Comparison of ENCODE assay signal across 9 mouse cellular contexts in genomic region chr7:98164999-98165528, GRCm38 (mm10). TPM values are rescaled to one million over a fixed set of nuclear protein-coding genes. Genes with fewer than 3 reads are reported as not detected.
DNase-seq lines count a peak whose midpoint lies in the region; ATAC-seq and TF ChIP-seq lines count a peak whose summit lies in the region.
"Had no signal": no experiment of that assay in that cellular context is flagged by ENCODE, and none has a peak within 500 bp of the region (broad histone marks: within the 10 kb centered on the region; RNA-seq: fewer than 3 reads in every experiment).

No protein-coding gene starts in this region.

- peaks cover 19% of the 10 kb centered on the region for H3K4me1 ChIP-seq in embryonic facial prominence, embryonic 12.5 days
- H3K4me1 ChIP-seq in hindbrain, embryonic 16.5 days (ENCODE audit: control insufficient read depth, insufficient read depth, low read depth, low read length), result peaks cover 17% of the 10 kb centered on the region
- peaks cover 85% of the 10 kb centered on the region for H3K4me1 ChIP-seq in liver, embryonic 15.5 days (replicated peaks)

- H3K9me3 ChIP-seq in embryonic facial prominence, embryonic 12.5 days, result no peaks in the 10 kb centered on the region
- H3K9me3 ChIP-seq in hindbrain, embryonic 16.5 days (ENCODE audit: control insufficient read depth, low read length), result no peaks in the 10 kb centered on the region
- no peaks in the 10 kb centered on the region for H3K9me3 ChIP-seq in liver, embryonic 15.5 days (replicated peaks)

- H3K4me3 ChIP-seq in embryonic facial prominence, embryonic 12.5 days, result no peak overlapping the region
- no peak overlapping the region for H3K4me3 ChIP-seq in hindbrain, embryonic 16.5 days (ENCODE audit: low read length)
- H3K4me3 ChIP-seq in liver, embryonic 15.5 days (replicated peaks), result peak overlapping the region; percentile 17; the same call in 1 of the 2 replicates
- no peak overlapping the region for H3K4me3 ChIP-seq in myocyte

- DNase-seq in heart, adult 18-20 months, result peak; percentile 40 to 52
- no peak for DNase-seq in heart, adult 8-10 months (ENCODE audit: low spot score)
- DNase-seq in right cerebral cortex, adult 18-20 months, result no peak
- DNase-seq in cerebellum, adult 18-20 months, result no peak

- no peak overlapping the region for H3K4me2 ChIP-seq in embryonic facial prominence, embryonic 12.5 days (replicated peaks)
- no peak overlapping the region for H3K4me2 ChIP-seq in hindbrain, embryonic 16.5 days (ENCODE audit: low read length)
- H3K4me2 ChIP-seq in liver, embryonic 15.5 days, result peak overlapping the region; percentile 60
- H3K4me2 ChIP-seq in myocyte (ENCODE audit: low read depth), result peak overlapping the region; percentile 48

- H3K27me3 ChIP-seq in embryonic facial prominence, embryonic 12.5 days, result no peaks in the 10 kb centered on the region
- H3K27me3 ChIP-seq in hindbrain, embryonic 16.5 days (replicated peaks; ENCODE audit: control insufficient read depth, insufficient read depth, low read length), result no peaks in the 10 kb centered on the region
- no peaks in the 10 kb centered on the region for H3K27me3 ChIP-seq in liver, embryonic 15.5 days
- H3K27me3 ChIP-seq in myocyte (ENCODE audit: control insufficient read depth, insufficient read depth, insufficient read length), result no peaks in the 10 kb centered on the region

- no peak for TF ChIP-seq POLR2A in myocyte (IDR thresholded peaks at IDR 0.05; ENCODE audit: insufficient read length, low read depth)

- no peaks in the 10 kb centered on the region for H3K79me2 ChIP-seq in myocyte (ENCODE audit: control insufficient read depth, insufficient read depth)

- no peak overlapping the region for H3ac ChIP-seq in myocyte (ENCODE audit: control insufficient read depth, insufficient read length)

- no peak for ATAC-seq in embryonic facial prominence, embryonic 12.5 days (ENCODE audit: insufficient number of reproducible peaks, insufficient read depth, low FRiP score, low TSS enrichment)
- ATAC-seq in hindbrain, embryonic 16.5 days, result peak; percentile 59; the same call in 1 of the 2 replicates
- peak; percentile 71 for ATAC-seq in liver, embryonic 15.5 days (ENCODE audit: insufficient read depth)

- no peak overlapping the region for H3K9ac ChIP-seq in embryonic facial prominence, embryonic 12.5 days
- no peak overlapping the region; the same call in 1 of the 2 replicates for H3K9ac ChIP-seq in hindbrain, embryonic 16.5 days (ENCODE audit: low read depth, low read length)
- peak overlapping the region; percentile 53 for H3K9ac ChIP-seq in liver, embryonic 15.5 days

- H3K36me3 ChIP-seq in embryonic facial prominence, embryonic 12.5 days, result no peaks in the 10 kb centered on the region
- peaks cover 2% of the 10 kb centered on the region; the same call in 1 of the 2 replicates for H3K36me3 ChIP-seq in hindbrain, embryonic 16.5 days (ENCODE audit: control insufficient read depth, insufficient read depth, low read length)
- peaks cover 25% of the 10 kb centered on the region for H3K36me3 ChIP-seq in liver, embryonic 15.5 days (replicated peaks)
- no peaks in the 10 kb centered on the region for H3K36me3 ChIP-seq in myocyte (ENCODE audit: control insufficient read depth, insufficient read depth)

- WGBS in embryonic facial prominence, embryonic 12.5 days, result 62% methylated on average over 10 of the region's 10 CpGs
- WGBS in hindbrain, embryonic 16.5 days, result 56% methylated on average over 10 of the region's 10 CpGs
- 24% methylated on average over 10 of the region's 10 CpGs for WGBS in liver, embryonic 15.5 days (ENCODE audit: insufficient replicate concordance)

- H3K27ac ChIP-seq in embryonic facial prominence, embryonic 12.5 days, result 0 out of 2 replicates have a peak overlapping the region, but pooled peaks have one; percentile 31
- peak overlapping the region; percentile 56; the same call in 1 of the 2 replicates for H3K27ac ChIP-seq in hindbrain, embryonic 16.5 days (ENCODE audit: low read depth, low read length)
- peak overlapping the region; percentile 80 for H3K27ac ChIP-seq in liver, embryonic 15.5 days (replicated peaks)

TF ChIP-seq in myocyte, 11 proteins besides CTCF, POLR2A, EP300 and RAD21:
- TF ChIP-seq REST (IDR thresholded peaks at IDR 0.05; ENCODE audit: insufficient read depth, insufficient read length) (no peak), MYOG (IDR thresholded peaks at IDR 0.05; ENCODE audit: control insufficient read depth in 1 of 3, insufficient read depth in 1 of 3, insufficient read length in 2 of 3, low read depth in 2 of 3) (peak in 1 of 3 experiments; percentile 2)

RNA-seq across cellular contexts. Expression of gene Capn5, which starts 13.0 kb away (rescaled TPM):
- total RNA-seq in heart, adult 18-20 months (2021), result 1 to 10 TPM; 1.4 to 3.0 TPM
- total RNA-seq in heart, adult 8-10 months (2022), result 1 to 10 TPM; 1.2 to 2.9 (median 1.6) TPM
- polyA plus RNA-seq in embryonic facial prominence, embryonic 12.5 days (2016; fragmentation: Nextera tagmentation; extraction: Ambion mirVana), result 5.0 and 5.7 TPM in 2 replicates
- 27.3 and 31.4 TPM in 2 replicates for polyA plus RNA-seq in hindbrain, embryonic 16.5 days (2015; fragmentation: Nextera tagmentation; extraction: Ambion mirVana)
- 14.3 and 15.5 TPM in 2 replicates for polyA plus RNA-seq in liver, embryonic 15.5 days (2015; fragmentation: Nextera tagmentation; extraction: Ambion mirVana)
- 6.2 TPM for polyA plus RNA-seq in myocyte (2012; fragmentation: generic; extraction: Trizol)

RNA-seq across cellular contexts. Expression of gene Omp, which starts 19.8 kb away (rescaled TPM):
- not detected for total RNA-seq in heart, adult 18-20 months (2021)
- total RNA-seq in heart, adult 8-10 months (2022), result under 1 TPM in 3 of 4 experiments, not detected in 1; 0.16 to 0.24 (median 0.20) TPM
- polyA plus RNA-seq in embryonic facial prominence, embryonic 12.5 days (2016; fragmentation: Nextera tagmentation; extraction: Ambion mirVana), result 0.43 and 0.46 TPM in 2 replicates
- polyA plus RNA-seq in hindbrain, embryonic 16.5 days (2015; fragmentation: Nextera tagmentation; extraction: Ambion mirVana), result 0.34 and 0.37 TPM in 2 replicates
- 0.54 and 0.78 TPM in 2 replicates for polyA plus RNA-seq in liver, embryonic 15.5 days (2015; fragmentation: Nextera tagmentation; extraction: Ambion mirVana)
- 0.35 TPM for polyA plus RNA-seq in myocyte (2012; fragmentation: generic; extraction: Trizol)

RNA-seq across cellular contexts. Expression of gene B3gnt6, which starts 34.2 kb away (rescaled TPM):
- not detected for total RNA-seq in heart, adult 18-20 months (2021)
- not detected for total RNA-seq in heart, adult 8-10 months (2022)
- not detected in 2 replicates for polyA plus RNA-seq in embryonic facial prominence, embryonic 12.5 days (2016; fragmentation: Nextera tagmentation; extraction: Ambion mirVana)
- polyA plus RNA-seq in hindbrain, embryonic 16.5 days (2015; fragmentation: Nextera tagmentation; extraction: Ambion mirVana), result 0.55 and 0.78 TPM in 2 replicates
- polyA plus RNA-seq in liver, embryonic 15.5 days (2015; fragmentation: Nextera tagmentation; extraction: Ambion mirVana), result 0.08 TPM in 1 of 2 replicates, not detected in the other
- polyA plus RNA-seq in myocyte (2012; fragmentation: generic; extraction: Trizol), result 0.04 TPM
- total RNA-seq: heart, postnatal 10 days had no signal

RNA-seq across cellular contexts. Expression of gene Myo7a, which starts 45.7 kb away (rescaled TPM):
- total RNA-seq in heart, adult 18-20 months (2021), result 1 to 10 TPM; 3.9 to 5.2 TPM
- total RNA-seq in heart, adult 8-10 months (2022), result 1 to 10 TPM; 3.6 to 4.7 (median 4.3) TPM
- polyA plus RNA-seq in embryonic facial prominence, embryonic 12.5 days (2016; fragmentation: Nextera tagmentation; extraction: Ambion mirVana), result 14.0 and 16.1 TPM in 2 replicates
- polyA plus RNA-seq in hindbrain, embryonic 16.5 days (2015; fragmentation: Nextera tagmentation; extraction: Ambion mirVana), result 13.9 and 22.8 TPM in 2 replicates
- polyA plus RNA-seq in liver, embryonic 15.5 days (2015; fragmentation: Nextera tagmentation; extraction: Ambion mirVana), result 8.8 and 9.8 TPM in 2 replicates
- polyA plus RNA-seq in myocyte (2012; fragmentation: generic; extraction: Trizol), result 0.29 TPM

Comparison
In these comparisons a context has a peak if more than half of its experiments do, and no peak if none do; other contexts are left out.
1. DNase-seq: peak in heart, adult 18-20 months (2 of 2); none in heart, adult 8-10 months (single experiment), right cerebral cortex, adult 18-20 months (single experiment) and cerebellum, adult 18-20 months (0 of 2).
2. H3K4me2 ChIP-seq: peak in liver, embryonic 15.5 days (single experiment) and myocyte (single experiment); none in embryonic facial prominence, embryonic 12.5 days (single experiment) and hindbrain, embryonic 16.5 days (single experiment).
3. Peak in every context shown above with its lines, with median percentiles within 50 percentile points of each other: H3K27ac ChIP-seq.